In genomic region chr10:115584656-115585055, GRCm38 (mm10) we compare ENCODE assay signal across 13 mouse cellular contexts. TPM values are rescaled to one million over a fixed set of nuclear protein-coding genes. Genes with fewer than 3 reads are reported as not detected.
A peak's percentile ranks its signal among the peaks of the same experiment; 100 is the strongest.
DNase-seq lines count a peak whose midpoint lies in the region; ATAC-seq and TF ChIP-seq lines count a peak whose summit lies in the region.
"Had no signal": no experiment of that assay in that cellular context is flagged by ENCODE, and none has a peak within 500 bp of the region (broad histone marks: within the 10 kb centered on the region; RNA-seq: fewer than 3 reads in every experiment).

No protein-coding gene starts in this region.

- TF ChIP-seq POLR2A in liver, adult 2 months (IDR thresholded peaks at IDR 0.05; ENCODE audit: extremely low read depth, insufficient read depth, low read length): no peak

- no peaks in the 10 kb centered on the region for H3K9me3 ChIP-seq in limb, embryonic 12.5 days
- no peaks in the 10 kb centered on the region for H3K9me3 ChIP-seq in neural tube, embryonic 15.5 days (replicated peaks)

- 32% methylated on average over 12 of the region's 14 CpGs for WGBS in liver, adult 2 months
- WGBS in limb, embryonic 12.5 days: 21% methylated on average over 13 of the region's 14 CpGs
- WGBS in neural tube, embryonic 15.5 days: 20% methylated on average over 12 of the region's 14 CpGs

- DNase-seq in cerebellum, postnatal 10 days: peak; percentile 35 to 66
- DNase-seq in cerebellum, adult 11-12 months: no peak
- DNase-seq in liver, adult 2 months (ENCODE audit: extremely low read depth, low read depth, low spot score): peak; percentile 10
- no peak for DNase-seq in liver
- DNase-seq in urinary bladder, postnatal 36 days (ENCODE audit: low spot score in 2 of 2): no peak
- no peak for DNase-seq in yolk sac, embryonic 10.5 days (ENCODE audit: low spot score)
- DNase-seq: gastrocnemius, postnatal 14 days; kidney, adult 11 months had no signal

- ATAC-seq in limb, embryonic 12.5 days (ENCODE audit: insufficient number of reproducible peaks, insufficient read depth, low FRiP score, low TSS enrichment, low read depth): no peak
- no peak for ATAC-seq in neural tube, embryonic 15.5 days (ENCODE audit: low FRiP score)
- ATAC-seq: Patski had no signal

- peak overlapping the region; percentile 98 for H3K4me2 ChIP-seq in limb, embryonic 12.5 days
- H3K4me2 ChIP-seq in neural tube, embryonic 15.5 days: peak overlapping the region; percentile 99

- no peaks in the 10 kb centered on the region for H3K36me3 ChIP-seq in liver, adult 2 months (ENCODE audit: control insufficient read depth, insufficient read depth, low read length)
- H3K36me3 ChIP-seq in limb, embryonic 12.5 days: no peaks in the 10 kb centered on the region
- no peaks in the 10 kb centered on the region for H3K36me3 ChIP-seq in neural tube, embryonic 15.5 days

- no peaks in the 10 kb centered on the region; the same call in 1 of the 2 replicates for H3K27me3 ChIP-seq in liver, adult 2 months (ENCODE audit: control insufficient read depth, insufficient read depth, low read length)
- H3K27me3 ChIP-seq in limb, embryonic 12.5 days: peaks cover 63% of the 10 kb centered on the region
- peaks cover 32% of the 10 kb centered on the region for H3K27me3 ChIP-seq in neural tube, embryonic 15.5 days (replicated peaks)

- no peaks in the 10 kb centered on the region; the same call in 1 of the 2 replicates for H3K79me2 ChIP-seq in liver, adult 2 months (ENCODE audit: control insufficient read depth, insufficient read depth, low read length)

- no peak overlapping the region for H3K9ac ChIP-seq in liver, adult 2 months (ENCODE audit: low read depth, low read length)
- no peak overlapping the region for H3K9ac ChIP-seq in limb, embryonic 12.5 days (replicated peaks)
- no peak overlapping the region for H3K9ac ChIP-seq in neural tube, embryonic 15.5 days (replicated peaks)

- H3K4me3 ChIP-seq in liver, adult 2 months (ENCODE audit: insufficient read depth, low read depth, low read length): no peak overlapping the region
- H3K4me3 ChIP-seq in limb, embryonic 12.5 days (replicated peaks): peak overlapping the region; percentile 55
- no peak overlapping the region for H3K4me3 ChIP-seq in neural tube, embryonic 15.5 days (replicated peaks)

- H3K27ac ChIP-seq in liver, adult 2 months (replicated peaks; ENCODE audit: insufficient read depth, low read depth, low read length): no peak overlapping the region
- H3K27ac ChIP-seq in limb, embryonic 12.5 days: no peak overlapping the region
- H3K27ac ChIP-seq in neural tube, embryonic 15.5 days (replicated peaks): no peak overlapping the region
- H3K27ac ChIP-seq: stomach, postnatal 0 days had no signal

- TF ChIP-seq CTCF in liver, adult 2 months (IDR thresholded peaks at IDR 0.05; ENCODE audit: low read depth, low read length): no peak

- peaks cover 11% of the 10 kb centered on the region for H3K4me1 ChIP-seq in liver, adult 2 months (ENCODE audit: control insufficient read depth, insufficient read depth, low read length)
- peaks cover 33% of the 10 kb centered on the region for H3K4me1 ChIP-seq in limb, embryonic 12.5 days (replicated peaks)
- H3K4me1 ChIP-seq in neural tube, embryonic 15.5 days: peaks cover 33% of the 10 kb centered on the region

RNA-seq across cellular contexts. Expression of gene Lgr5, which starts 2.9 kb away (rescaled TPM):
- 3.2 and 3.6 TPM in 2 replicates for total RNA-seq in liver, adult 2 months (2014; rRNA removed)
- polyA plus RNA-seq in liver, adult 2 months (2012; rRNA removed): 3.4 and 5.2 TPM in 2 replicates
- polyA plus RNA-seq in limb, embryonic 12.5 days (2016; fragmentation: Nextera tagmentation; extraction: Ambion mirVana): 6.6 and 8.9 TPM in 2 replicates
- polyA plus RNA-seq in neural tube, embryonic 15.5 days (2015; fragmentation: Nextera tagmentation; extraction: Ambion mirVana): 2.5 and 3.0 TPM in 2 replicates
- polyA plus RNA-seq: Patski had no signal

RNA-seq across cellular contexts. Expression of gene A930009A15Rik, which starts 14.9 kb away (rescaled TPM):
- not detected in 2 replicates for total RNA-seq in liver, adult 2 months (2014; rRNA removed)
- not detected in 2 replicates for polyA plus RNA-seq in liver, adult 2 months (2012; rRNA removed)
- not detected in 2 replicates for polyA plus RNA-seq in limb, embryonic 12.5 days (2016; fragmentation: Nextera tagmentation; extraction: Ambion mirVana)
- polyA plus RNA-seq in neural tube, embryonic 15.5 days (2015; fragmentation: Nextera tagmentation; extraction: Ambion mirVana): 0.46 and 0.49 TPM in 2 replicates
- total RNA-seq: gastrocnemius, postnatal 14 days; megakaryocyte, adult 5-6 weeks had no signal
- polyA plus RNA-seq: Patski; stomach, postnatal 0 days had no signal

Comparison
In these comparisons a context has a peak if more than half of its experiments do, and no peak if none do; other contexts are left out.
1. DNase-seq: peak in cerebellum, postnatal 10 days (2 of 2) and liver, adult 2 months (single experiment); none in cerebellum, adult 11-12 months (single experiment), liver (single experiment), urinary bladder, postnatal 36 days (0 of 2) and yolk sac, embryonic 10.5 days (single experiment).